Mouse (Mus musculus): ENCODE results near the gene Kcnk10.

GRCm38 (mm10) chr12:98406076-98406475, 172.0 kb downstream of the Kcnk10 start:
- TF ChIP-seq CTCF (IDR thresholded peaks at IDR 0.05; ENCODE audit: borderline replicate concordance, control insufficient read depth, extremely low read depth, insufficient read depth, low read length, poor library complexity), result no peak
- no peak for TF ChIP-seq POLR2A (IDR thresholded peaks at IDR 0.05; ENCODE audit: control insufficient read depth, extremely low read depth, insufficient read depth, low read length, poor library complexity)

Measured in thymus, adult 2 months (tissue).